Mouse (Mus musculus) lung, adult 2 months (tissue): ENCODE data around the gene Stub1.

Experiments used
- CTCF ChIP-seq: fragments of 200-500 bp; IDR thresholded peaks from 2 replicates; pipeline ENCODE4 v1.5.1; 2011; ENCODE audit warnings: mild to moderate bottlenecking, low read length, control low read depth; ENCODE audit not compliant: insufficient read depth
- POLR2A ChIP-seq: fragments of 200-500 bp; IDR thresholded peaks from 2 replicates; pipeline ENCODE4 v1.6.1; 2011; ENCODE audit warnings: low read depth, mild to moderate bottlenecking, control low read depth, low read length, borderline replicate concordance; ENCODE audit errors: extremely low read depth

GRCm38 (mm10) chr17:25837076-25837410, 3.8 kb upstream of the Stub1 start, which contains the start of gene Rhbdl1:
- TF ChIP-seq POLR2A (peak; percentile 47; the same call in 1 of the 2 replicates), CTCF (no peak)
